Comparison of ENCODE assay signal across 8 mouse cellular contexts in the genomic region with DNA sequence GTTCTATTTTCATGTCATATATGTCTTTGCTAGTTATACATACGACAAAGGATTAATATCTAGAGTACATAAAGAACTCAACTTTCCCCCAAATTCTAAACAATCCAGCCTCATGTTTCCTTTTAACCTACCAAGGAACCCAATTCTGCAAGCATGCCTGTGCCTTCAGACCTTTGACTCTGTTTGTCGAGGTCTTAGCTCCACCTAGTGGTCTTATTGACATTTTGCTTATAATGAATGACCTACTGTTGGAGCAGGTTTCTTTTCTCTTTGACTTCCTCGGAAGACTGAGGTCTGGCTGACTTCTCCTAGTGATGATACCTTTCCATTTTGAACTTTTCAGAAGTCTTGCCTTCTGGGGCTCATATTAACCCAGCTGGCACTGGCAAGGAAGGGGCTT.
A peak's percentile ranks its signal among the peaks of the same experiment; 100 is the strongest.
DNase-seq lines count a peak whose midpoint lies in the region; ATAC-seq lines count a peak whose summit lies in the region.

No protein-coding gene starts in this region.

- H3K4me1 ChIP-seq in midbrain, embryonic 11.5 days (ENCODE audit: control insufficient read depth, insufficient read depth, low read length): no peaks in the 10 kb centered on the region
- no peaks in the 10 kb centered on the region for H3K4me1 ChIP-seq in midbrain, embryonic 10.5 days
- H3K4me1 ChIP-seq in kidney, embryonic 16.5 days (ENCODE audit: insufficient read depth, low read length): 0 out of 2 replicates have a peak, but pooled peaks cover 3% of the 10 kb centered on the region

- no peak for DNase-seq in cerebellum, adult 11 months
- DNase-seq in midbrain, embryonic 11.5 days (ENCODE audit: low spot score, missing footprints): peak; percentile 86
- no peak for DNase-seq in midbrain, embryonic 10.5 days (ENCODE audit: low spot score)
- peak; percentile 73 for DNase-seq in embryo, embryonic 9.5 days (ENCODE audit: extremely low spot score)
- peak; percentile 22 for DNase-seq in neural tube, embryonic 10.5 days (ENCODE audit: extremely low spot score, low spot score)

- H3K27ac ChIP-seq in midbrain, embryonic 11.5 days (ENCODE audit: low read depth, low read length): no peak overlapping the region
- H3K27ac ChIP-seq in midbrain, embryonic 10.5 days (replicated peaks): no peak overlapping the region
- H3K27ac ChIP-seq in kidney, embryonic 16.5 days (ENCODE audit: low read length): no peak overlapping the region

- no peaks in the 10 kb centered on the region for H3K36me3 ChIP-seq in midbrain, embryonic 11.5 days (ENCODE audit: control insufficient read depth, insufficient read depth, low read length)
- H3K36me3 ChIP-seq in midbrain, embryonic 10.5 days: no peaks in the 10 kb centered on the region
- H3K36me3 ChIP-seq in kidney, embryonic 16.5 days (ENCODE audit: insufficient read depth, low read length): no peaks in the 10 kb centered on the region

- peak; percentile 85 for ATAC-seq in cerebellum, adult (ENCODE audit: insufficient number of reproducible peaks, low FRiP score, low TSS enrichment)
- peak; percentile 80 for ATAC-seq in midbrain, embryonic 11.5 days (ENCODE audit: low FRiP score)
- peak; percentile 65; the same call in 1 of the 2 replicates for ATAC-seq in kidney, embryonic 16.5 days (ENCODE audit: low FRiP score, low TSS enrichment)
- no peak for ATAC-seq in megakaryocyte, adult 5-6 weeks (ENCODE audit: poor library complexity, severe bottlenecking)

- 7% methylated on average over 3 of the region's 3 CpGs for WGBS in midbrain, embryonic 11.5 days
- WGBS in midbrain, embryonic 10.5 days: 10% methylated on average over 3 of the region's 3 CpGs
- 2% methylated on average over 3 of the region's 3 CpGs for WGBS in kidney, embryonic 16.5 days

- no peaks in the 10 kb centered on the region for H3K9me3 ChIP-seq in midbrain, embryonic 11.5 days (ENCODE audit: control insufficient read depth, low read length)
- H3K9me3 ChIP-seq in midbrain, embryonic 10.5 days (replicated peaks): no peaks in the 10 kb centered on the region
- H3K9me3 ChIP-seq in kidney, embryonic 16.5 days (ENCODE audit: low read length): no peaks in the 10 kb centered on the region

- no peak overlapping the region for H3K9ac ChIP-seq in midbrain, embryonic 11.5 days (ENCODE audit: low read length)
- H3K9ac ChIP-seq in kidney, embryonic 16.5 days (replicated peaks; ENCODE audit: low read length): no peak overlapping the region

- no peak overlapping the region for H3K4me3 ChIP-seq in midbrain, embryonic 11.5 days (ENCODE audit: low read depth, low read length)
- no peak overlapping the region for H3K4me3 ChIP-seq in midbrain, embryonic 10.5 days
- H3K4me3 ChIP-seq in kidney, embryonic 16.5 days (ENCODE audit: low read length): no peak overlapping the region

- H3K4me2 ChIP-seq in midbrain, embryonic 11.5 days: no peak overlapping the region
- no peak overlapping the region for H3K4me2 ChIP-seq in kidney, embryonic 16.5 days (replicated peaks; ENCODE audit: low read depth, low read length)

- no peaks in the 10 kb centered on the region for H3K27me3 ChIP-seq in midbrain, embryonic 11.5 days (ENCODE audit: control insufficient read depth, insufficient read depth, low read length)
- H3K27me3 ChIP-seq in midbrain, embryonic 10.5 days (ENCODE audit: low read depth, poor library complexity, severe bottlenecking): no peaks in the 10 kb centered on the region
- H3K27me3 ChIP-seq in kidney, embryonic 16.5 days (ENCODE audit: insufficient read depth, low read length): no peaks in the 10 kb centered on the region

Comparison
In these comparisons a context has a peak if more than half of its experiments do, and no peak if none do; other contexts are left out.
1. DNase-seq: peak in midbrain, embryonic 11.5 days (single experiment), embryo, embryonic 9.5 days (single experiment) and neural tube, embryonic 10.5 days (single experiment); none in cerebellum, adult 11 months (single experiment) and midbrain, embryonic 10.5 days (single experiment).